Mouse (Mus musculus) neural tube, embryonic 13.5 days (tissue): ENCODE results near the gene Cc2d2b. TPM values are rescaled to one million over a fixed set of nuclear protein-coding genes. Genes with fewer than 3 reads are reported as not detected.

Experiments
- ATAC-seq: fragments of 200-750 bp; cut with Nextera tagmentation; 2 replicates; pipeline ENCODE4 v1.8.0; 2017; ENCODE audit warnings: low read depth, mild to moderate bottlenecking, moderate TSS enrichment, moderate library complexity
- H3K27ac ChIP-seq: fragments of 300-500 bp; sonication (generic); replicated peaks from 2 replicates; pipeline ENCODE4 v1.5.1; 2015; ENCODE audit warnings: moderate library complexity, mild to moderate bottlenecking, inconsistent platforms
- H3K27me3 ChIP-seq: fragments of 300-500 bp; sonication (generic); 2 replicates; pipeline ENCODE4 v1.6.1; 2015; ENCODE audit warnings: mild to moderate bottlenecking, inconsistent platforms
- H3K36me3 ChIP-seq: fragments of 300-500 bp; sonication (generic); 2 replicates; pipeline ENCODE4 v1.6.1; 2015; ENCODE audit warnings: mild to moderate bottlenecking, inconsistent platforms
- H3K4me1 ChIP-seq: fragments of 300-500 bp; sonication (generic); replicated peaks from 2 replicates; pipeline ENCODE4 v1.6.1; 2015; ENCODE audit warnings: inconsistent platforms
- H3K4me2 ChIP-seq: fragments of 300-500 bp; sonication (generic); 2 replicates; pipeline ENCODE4 v1.6.1; 2015; ENCODE audit warnings: inconsistent platforms, mild to moderate bottlenecking, moderate library complexity
- H3K4me3 ChIP-seq: fragments of 300-500 bp; sonication (generic); 2 replicates; pipeline ENCODE4 v1.5.1; 2015; ENCODE audit warnings: mild to moderate bottlenecking, inconsistent platforms
- H3K9ac ChIP-seq: fragments of 300-500 bp; sonication (generic); 2 replicates; pipeline ENCODE4 v1.6.1; 2015; ENCODE audit warnings: moderate library complexity, mild to moderate bottlenecking, inconsistent platforms
- H3K9me3 ChIP-seq: fragments of 300-500 bp; sonication (generic); 2 replicates; pipeline ENCODE4 v1.6.1; 2016; ENCODE audit warnings: inconsistent platforms
- WGBS: fragments of 180-500 bp; shearing (Covaris S2); methylation state at CpG from one replicate; pipeline ENCODE4 v1.1.7; 2015; 5-methylcytosine and 5-hydroxymethylcytosine counted together
- polyA plus RNA-seq: library from polyadenylated mRNA; unstranded; fragments of >200 nt; fragmentation: Nextera tagmentation; extraction: Ambion mirVana; gene quantifications from 2 replicates; pipeline ENCODE4 v1.2.1, GENCODE M21; 2015

Gene Cc2d2b
- polyA plus RNA-seq, result 0.37 TPM in 1 of 2 replicates, not detected in the other

GRCm38 (mm10) chr19:40748559-40748958 is at the start of gene Cc2d2b:
Gene Cc2d2b, plus strand, starts transcription at chr19:40748753.
- no peaks in the 10 kb centered on the region for H3K36me3 ChIP-seq
- H3K9me3 ChIP-seq, result no peaks in the 10 kb centered on the region
- no peak within 1 kb of the TSS for H3K27ac ChIP-seq
- no peaks in the 10 kb centered on the region for H3K27me3 ChIP-seq
- H3K4me3 ChIP-seq, result no peak within 1 kb of the TSS
- H3K9ac ChIP-seq, result no peak within 1 kb of the TSS
- no peak for ATAC-seq
- no peaks in the 10 kb centered on the region for H3K4me1 ChIP-seq
- no peak within 1 kb of the TSS; the same call in 1 of the 2 replicates for H3K4me2 ChIP-seq
- WGBS, result 79% methylated on average over 17 of the region's 17 CpGs

GRCm38 (mm10) chr19:40699816-40700215 is 48.7 kb upstream of the Cc2d2b start:
- ATAC-seq, result no peak
- WGBS, result 48% methylated on average over 5 of the region's 5 CpGs
- H3K27me3 ChIP-seq, result no peaks in the 10 kb centered on the region
- no peak overlapping the region for H3K4me3 ChIP-seq
- H3K27ac ChIP-seq, result no peak overlapping the region
- H3K4me1 ChIP-seq, result peaks cover 8% of the 10 kb centered on the region
- H3K9ac ChIP-seq, result no peak overlapping the region
- no peak overlapping the region for H3K4me2 ChIP-seq
- no peaks in the 10 kb centered on the region for H3K36me3 ChIP-seq
- H3K9me3 ChIP-seq, result no peaks in the 10 kb centered on the region

- Histone ChIP-seq H3K4me2 (no peak overlapping the region), H3K4me3 (no peak overlapping the region), H3K27me3 (no peaks in the 10 kb centered on the region), H3K36me3 (no peaks in the 10 kb centered on the region), H3K27ac (no peak overlapping the region), H3K9me3 (no peaks in the 10 kb centered on the region), H3K4me1 (peaks cover 8% of the 10 kb centered on the region), H3K9ac (no peak overlapping the region)
- no peak; the same call in 1 of the 2 replicates for ATAC-seq
- 51% methylated on average over 4 of the region's 4 CpGs for WGBS
These were observed 46.1 kb upstream of the Cc2d2b start for GRCm38 (mm10) chr19:40702406-40702805.

- peak; percentile 65 for ATAC-seq
- Histone ChIP-seq H3K9ac (no peak overlapping the region), H3K9me3 (no peaks in the 10 kb centered on the region), H3K4me2 (no peak overlapping the region), H3K4me1 (no peaks in the 10 kb centered on the region), H3K27ac (0 out of 2 replicates have a peak overlapping the region, but pooled peaks have one; percentile 9), H3K4me3 (no peak overlapping the region), H3K36me3 (no peaks in the 10 kb centered on the region), H3K27me3 (no peaks in the 10 kb centered on the region)
- WGBS, result 79% methylated on average over 16 of the region's 16 CpGs
These were observed 35.5 kb upstream of the Cc2d2b start for GRCm38 (mm10) chr19:40712889-40713628.

- 80% methylated on average over 5 of the region's 5 CpGs for WGBS
- Histone ChIP-seq H3K27me3 (no peaks in the 10 kb centered on the region), H3K4me1 (no peaks in the 10 kb centered on the region), H3K9ac (no peak overlapping the region), H3K27ac (no peak overlapping the region), H3K9me3 (no peaks in the 10 kb centered on the region), H3K4me2 (no peak overlapping the region), H3K4me3 (no peak overlapping the region), H3K36me3 (no peaks in the 10 kb centered on the region)
- ATAC-seq, result no peak
These were observed 33.9 kb upstream of the Cc2d2b start for GRCm38 (mm10) chr19:40714700-40715099.

- WGBS, result 86% methylated on average over 6 of the region's 6 CpGs
- Histone ChIP-seq H3K4me3 (no peak overlapping the region), H3K4me1 (no peaks in the 10 kb centered on the region), H3K9ac (no peak overlapping the region), H3K9me3 (no peaks in the 10 kb centered on the region), H3K27ac (no peak overlapping the region), H3K4me2 (no peak overlapping the region), H3K27me3 (no peaks in the 10 kb centered on the region), H3K36me3 (no peaks in the 10 kb centered on the region)
- no peak for ATAC-seq
These were observed 31.6 kb upstream of the Cc2d2b start for GRCm38 (mm10) chr19:40716981-40717380.

GRCm38 (mm10) chr19:40719439-40720105 is 29.0 kb upstream of the Cc2d2b start:
- no peaks in the 10 kb centered on the region for H3K27me3 ChIP-seq
- no peak overlapping the region for H3K4me3 ChIP-seq
- H3K4me1 ChIP-seq, result no peaks in the 10 kb centered on the region
- 66% methylated on average over 11 of the region's 11 CpGs for WGBS
- H3K9me3 ChIP-seq, result no peaks in the 10 kb centered on the region
- no peaks in the 10 kb centered on the region for H3K36me3 ChIP-seq
- no peak overlapping the region for H3K27ac ChIP-seq
- no peak overlapping the region for H3K4me2 ChIP-seq
- H3K9ac ChIP-seq, result no peak overlapping the region
- ATAC-seq, result no peak

- Histone ChIP-seq H3K36me3 (no peaks in the 10 kb centered on the region), H3K27me3 (no peaks in the 10 kb centered on the region), H3K9me3 (no peaks in the 10 kb centered on the region), H3K4me2 (no peak overlapping the region), H3K27ac (no peak overlapping the region), H3K4me1 (no peaks in the 10 kb centered on the region), H3K4me3 (no peak overlapping the region), H3K9ac (no peak overlapping the region)
- ATAC-seq, result no peak
- 83% methylated on average over 12 of the region's 12 CpGs for WGBS
These were observed 28.2 kb upstream of the Cc2d2b start for GRCm38 (mm10) chr19:40720381-40720780.

GRCm38 (mm10) chr19:40722137-40723038 is 26.2 kb upstream of the Cc2d2b start:
- Histone ChIP-seq H3K9me3 (no peaks in the 10 kb centered on the region), H3K27me3 (no peaks in the 10 kb centered on the region), H3K4me2 (no peak overlapping the region), H3K9ac (no peak overlapping the region), H3K36me3 (no peaks in the 10 kb centered on the region), H3K27ac (no peak overlapping the region; the same call in 1 of the 2 replicates), H3K4me1 (no peaks in the 10 kb centered on the region), H3K4me3 (no peak overlapping the region)
- WGBS, result 61% methylated on average over 11 of the region's 11 CpGs
- peak; percentile 81 for ATAC-seq

- H3K4me3 ChIP-seq, result no peak overlapping the region
- no peaks in the 10 kb centered on the region for H3K4me1 ChIP-seq
- no peaks in the 10 kb centered on the region for H3K9me3 ChIP-seq
- no peaks in the 10 kb centered on the region for H3K36me3 ChIP-seq
- 66% methylated on average over 10 of the region's 10 CpGs for WGBS
- H3K9ac ChIP-seq, result no peak overlapping the region
- no peak overlapping the region for H3K27ac ChIP-seq
- H3K4me2 ChIP-seq, result no peak overlapping the region
- H3K27me3 ChIP-seq, result no peaks in the 10 kb centered on the region
- ATAC-seq, result no peak
These were observed 25.0 kb upstream of the Cc2d2b start for GRCm38 (mm10) chr19:40723516-40723915.

GRCm38 (mm10) chr19:40726148-40726547 is 22.4 kb upstream of the Cc2d2b start:
- ATAC-seq, result no peak
- Histone ChIP-seq H3K27me3 (no peaks in the 10 kb centered on the region), H3K36me3 (no peaks in the 10 kb centered on the region), H3K4me1 (no peaks in the 10 kb centered on the region), H3K9me3 (no peaks in the 10 kb centered on the region), H3K4me3 (no peak overlapping the region), H3K4me2 (no peak overlapping the region), H3K9ac (no peak overlapping the region), H3K27ac (no peak overlapping the region)
- WGBS, result 78% methylated on average over 4 of the region's 4 CpGs

GRCm38 (mm10) chr19:40726614-40727013 is 21.9 kb upstream of the Cc2d2b start:
- ATAC-seq, result no peak
- no peak overlapping the region for H3K9ac ChIP-seq
- no peak overlapping the region for H3K4me3 ChIP-seq
- H3K27me3 ChIP-seq, result no peaks in the 10 kb centered on the region
- H3K36me3 ChIP-seq, result no peaks in the 10 kb centered on the region
- 75% methylated on average over 2 of the region's 2 CpGs for WGBS
- H3K27ac ChIP-seq, result no peak overlapping the region
- H3K9me3 ChIP-seq, result no peaks in the 10 kb centered on the region
- H3K4me2 ChIP-seq, result no peak overlapping the region
- no peaks in the 10 kb centered on the region for H3K4me1 ChIP-seq
